Mouse (Mus musculus) embryonic stem cell, embryonic (primary cell): ENCODE results near the gene Car1.
"Not testable (repeated sequence)": the region's sequence is repeated elsewhere in the genome, so short reads cannot be mapped to it uniquely, and the experiment has no call there.

ENCODE experiments used
- CTCF ChIA-PET, 4 experiments: fragments of 300-600 bp in 2 of 4; fragments of 350-600 bp in 2 of 4; sonication (Branson Sonifier 250); formaldehyde crosslinking; loops; one replicate each; lab custom pipeline; 2022; ENCODE audit warnings: inconsistent platforms in 2 of 4; lab: Charles Lee
- POLR2A ChIA-PET, 4 experiments: fragments of 300-600 bp in 2 of 4; fragments of 350-600 bp in 2 of 4; sonication (Branson Sonifier 250); formaldehyde crosslinking; loops; one replicate each; lab custom pipeline; 2022; ENCODE audit warnings: antibody characterized with exemption in 4 of 4, inconsistent platforms in 1 of 4; lab: Charles Lee

The Car1 gene

DNA sequence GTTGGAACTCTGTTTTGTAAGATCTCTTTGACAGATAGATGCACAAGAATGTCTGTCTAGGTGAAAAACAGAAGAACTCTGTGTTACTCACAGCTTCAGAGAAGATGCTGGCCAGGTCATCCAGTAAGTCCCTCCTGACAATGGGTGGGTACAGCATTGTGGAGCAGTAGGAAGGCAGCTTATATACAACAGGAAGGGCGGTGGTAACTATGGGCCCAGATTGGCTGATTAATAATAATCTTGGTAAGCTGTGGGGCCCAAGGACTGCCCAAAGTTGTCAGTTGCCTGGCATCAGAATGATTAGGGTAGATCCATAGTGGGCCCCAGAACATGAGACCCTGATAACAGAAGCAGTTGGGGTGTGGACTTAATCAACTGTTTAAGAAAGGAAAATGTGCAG is at the start of gene Car1:
Gene Car1, minus strand, starts transcription at position 158 of the 400 bp plus-strand sequence.
- CTCF ChIA-PET: no interaction called here
- POLR2A ChIA-PET: no interaction called here

DNA sequence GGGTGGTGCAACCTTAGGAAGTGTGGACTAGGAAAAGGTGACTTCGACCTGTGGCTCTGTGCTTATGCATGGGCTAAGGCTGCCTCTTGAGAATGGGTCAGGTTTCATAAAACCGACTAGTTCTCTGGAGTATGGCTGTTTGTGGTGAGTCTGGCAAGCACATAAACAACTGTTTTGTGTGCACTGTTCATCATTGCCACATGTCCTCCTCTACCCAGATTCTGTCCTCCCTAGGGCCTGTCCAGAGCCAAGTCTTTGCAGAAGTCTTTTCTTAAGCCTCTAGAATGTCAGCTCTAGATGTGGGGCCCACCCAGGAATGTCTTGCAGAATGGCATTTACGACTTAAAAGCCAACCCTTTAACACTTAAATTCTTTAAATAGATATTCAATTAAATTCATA is 49.7 kb upstream of the Car1 start:
- POLR2A ChIA-PET: no interaction called here
- CTCF ChIA-PET: no interaction called here

DNA sequence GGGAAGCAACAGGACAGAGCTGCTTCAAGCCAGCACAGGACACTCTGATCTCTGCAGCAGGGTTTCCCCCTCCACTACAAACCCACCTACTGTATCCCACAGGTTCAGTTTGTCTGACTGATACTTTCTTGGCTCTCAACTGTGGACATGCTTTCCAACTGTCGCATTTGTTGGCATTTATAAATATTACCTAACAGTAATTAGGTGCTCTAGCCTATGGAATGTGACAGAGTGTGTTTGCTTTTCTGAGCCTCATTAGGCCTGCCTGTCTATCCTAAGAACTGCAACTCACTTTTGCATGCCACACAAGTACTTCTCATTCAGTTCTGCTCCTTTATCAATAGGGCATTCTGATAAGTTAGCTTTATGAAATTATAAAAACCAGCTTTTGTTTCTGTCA is 46.3 kb upstream of the Car1 start:
- POLR2A ChIA-PET: no interaction called here
- CTCF ChIA-PET: no interaction called here

DNA sequence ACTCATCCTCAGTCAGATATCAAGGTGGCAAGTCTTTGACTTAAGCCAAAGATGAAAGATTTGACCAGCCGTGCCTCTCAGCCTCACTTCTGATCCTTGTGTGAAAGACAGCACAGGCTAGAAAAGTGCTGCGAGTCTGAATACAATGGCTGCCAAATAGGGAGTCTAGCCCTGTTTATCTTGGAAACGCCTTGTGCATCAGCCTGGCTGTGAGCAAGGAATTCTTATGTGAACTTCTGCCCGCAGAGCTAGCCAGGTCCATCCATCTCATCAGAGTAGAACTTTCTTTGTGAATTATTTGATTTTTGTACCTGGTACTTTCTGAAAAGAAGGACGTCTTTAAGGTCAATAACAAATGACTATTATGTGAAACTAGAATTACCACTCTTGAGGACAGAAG is 45.8 kb upstream of the Car1 start:
- POLR2A ChIA-PET: no interaction called here
- CTCF ChIA-PET: no interaction called here

DNA sequence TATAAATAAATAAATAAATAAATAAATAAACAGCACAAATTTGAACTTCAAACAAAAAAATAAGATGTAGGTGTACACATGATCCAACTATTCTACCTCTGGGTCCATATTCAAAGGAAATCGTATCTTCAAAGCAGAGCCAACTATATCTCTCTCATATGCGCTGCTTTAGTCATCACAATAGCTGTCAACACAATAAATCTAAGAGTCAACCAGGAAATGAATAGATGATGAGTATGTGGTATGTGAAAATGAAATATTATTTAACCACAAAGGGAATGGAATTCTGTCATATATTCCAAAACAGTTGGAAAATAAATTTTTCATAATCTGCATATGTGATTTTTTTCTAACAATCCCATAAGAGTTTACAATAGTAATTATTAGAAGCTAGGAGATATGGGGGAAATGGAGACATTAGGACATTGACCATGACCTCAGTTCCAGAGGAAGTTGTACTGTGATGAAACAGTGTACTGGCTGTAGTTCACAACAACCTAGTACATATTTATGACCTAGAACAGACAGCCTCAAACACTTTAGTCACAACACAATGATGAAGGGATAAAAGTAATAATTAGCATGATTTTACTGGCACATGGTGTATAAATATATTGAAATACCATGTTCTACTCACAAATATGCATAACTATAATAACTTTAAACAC is 40.6 kb upstream of the Car1 start:
- ChIA-PET CTCF (no interaction called here), POLR2A (no interaction called here)

DNA sequence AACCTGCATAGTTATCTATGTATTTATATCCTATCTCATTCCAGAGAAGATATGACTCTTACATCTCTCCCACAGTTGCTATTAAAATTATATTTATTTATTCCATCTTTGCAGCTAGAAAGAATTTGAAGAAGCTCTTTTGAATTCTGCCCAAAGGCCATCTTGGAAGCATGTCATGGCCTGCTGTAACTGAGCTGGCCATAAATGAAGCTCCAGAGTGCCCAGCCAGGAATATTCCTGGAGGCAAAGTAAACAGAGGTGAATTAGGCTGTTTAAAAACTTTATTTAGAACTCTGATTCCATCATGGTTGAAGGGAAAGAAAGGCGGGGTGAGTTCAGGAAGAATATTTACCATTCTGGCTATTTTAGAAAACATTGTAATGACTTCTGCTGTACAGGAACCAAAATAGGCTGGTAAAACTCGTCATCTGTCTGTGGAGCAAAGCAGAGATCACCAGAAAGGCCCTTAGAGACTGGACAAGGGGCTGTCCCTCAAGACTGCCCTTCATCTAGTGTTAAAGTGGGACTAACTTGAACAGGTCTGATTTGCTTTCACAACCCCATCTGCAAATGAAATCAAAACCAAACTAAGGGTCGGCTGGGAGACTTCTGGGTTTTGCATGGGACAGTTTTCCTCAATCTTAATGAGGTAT is 31.4 kb upstream of the Car1 start:
- POLR2A ChIA-PET: no interaction called here
- CTCF ChIA-PET: no interaction called here

DNA sequence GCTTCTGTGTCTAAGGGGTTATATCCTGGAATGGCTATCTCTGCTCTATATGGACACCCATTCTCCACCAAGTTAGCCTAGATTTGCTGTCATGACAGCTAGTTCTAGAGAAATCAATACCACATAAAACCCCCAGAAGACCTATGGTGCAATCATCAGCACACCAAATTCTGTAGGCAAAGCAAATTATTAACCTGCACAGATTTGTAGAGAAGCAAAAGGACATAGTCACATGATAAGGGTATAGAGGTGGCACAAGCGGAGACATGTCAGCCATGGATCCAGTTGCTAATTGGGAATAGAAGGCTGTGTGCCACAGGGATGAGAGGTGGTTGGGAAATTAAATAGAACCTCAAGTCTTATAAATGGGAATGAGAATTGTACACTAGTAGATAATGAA is 30.8 kb upstream of the Car1 start:
- POLR2A ChIA-PET: no interaction called here
- CTCF ChIA-PET: no interaction called here

DNA sequence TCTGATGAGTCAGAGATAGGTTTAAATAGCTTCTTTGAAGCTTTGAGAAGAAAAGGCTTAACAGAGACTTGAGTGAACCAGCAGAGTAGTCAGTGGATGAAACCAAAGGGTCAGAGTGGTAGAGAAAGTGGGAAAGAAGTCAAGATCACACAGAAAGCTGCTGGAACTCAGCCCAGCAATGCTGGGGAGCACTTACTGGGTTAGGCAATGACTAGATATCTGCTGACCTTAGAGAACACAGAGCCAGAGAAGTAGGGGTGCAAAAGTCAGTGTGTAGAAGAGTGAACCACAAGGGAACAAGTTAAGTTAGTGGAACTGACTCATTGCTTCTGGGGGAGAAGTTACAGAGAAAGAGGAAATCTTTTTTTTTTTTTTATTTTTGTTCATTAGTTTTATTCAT is 24.6 kb upstream of the Car1 start:
- CTCF ChIA-PET: interaction anchor here in 1 of 4 experiments (0.6 kb wide), 1 partner anchor 352 kb away, joined by 3 read pairs; no protein-coding TSS in a partner anchor
- POLR2A ChIA-PET: no interaction called here

DNA sequence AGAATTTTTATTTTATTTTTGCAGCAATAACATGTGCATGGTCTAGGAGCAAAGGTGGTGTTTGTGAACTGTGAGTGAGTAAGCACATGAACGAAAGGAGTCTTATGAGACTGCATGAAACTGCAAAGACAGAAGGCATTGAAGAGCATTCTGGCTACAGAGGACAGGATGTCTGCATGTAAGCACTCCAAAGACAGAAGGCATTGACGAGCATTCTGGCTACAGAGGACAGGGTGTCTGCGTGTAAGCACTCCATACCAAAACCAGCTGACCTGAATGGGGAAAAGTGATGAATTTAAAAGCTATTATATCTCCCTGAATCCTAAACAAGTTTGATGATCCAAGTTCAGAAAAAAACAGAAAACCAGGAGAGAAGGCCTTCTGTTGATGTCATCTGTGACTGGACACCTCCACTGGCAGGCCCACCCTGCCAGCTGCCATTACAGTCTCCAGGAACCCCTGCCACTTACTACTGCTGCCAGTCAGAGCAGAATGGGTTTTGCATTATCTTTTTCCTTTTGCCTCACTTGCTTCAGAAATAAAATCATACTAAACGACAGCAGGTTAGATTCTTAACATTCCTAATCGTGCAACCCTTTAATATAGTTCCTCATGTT is 23.2 kb upstream of the Car1 start:
- POLR2A ChIA-PET: no interaction called here
- CTCF ChIA-PET: interaction anchor here in 1 of 4 experiments (0.7 kb wide), 1 partner anchor 1193 kb away, joined by 3 read pairs; no protein-coding TSS in a partner anchor

DNA sequence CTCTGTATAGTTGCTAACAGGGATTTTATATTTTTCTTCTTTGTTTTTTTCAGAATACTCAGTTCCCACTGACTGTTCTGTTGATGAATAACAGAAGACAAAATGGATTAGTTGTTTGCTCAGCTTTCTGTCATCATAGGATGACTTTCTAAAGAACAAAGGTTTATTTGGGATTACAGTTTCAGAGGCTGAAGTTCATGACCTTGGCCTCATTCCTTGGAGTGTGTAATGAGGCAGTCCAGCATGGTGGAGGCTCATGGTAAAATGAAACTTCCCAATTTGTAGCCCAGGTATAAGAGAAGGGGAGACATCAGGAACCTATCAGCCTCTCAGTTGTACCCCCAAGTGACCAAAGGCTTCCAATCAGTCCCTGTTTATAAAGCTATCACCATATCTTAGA is 20.7 kb upstream of the Car1 start:
- ChIA-PET POLR2A (no interaction called here), CTCF (no interaction called here)

DNA sequence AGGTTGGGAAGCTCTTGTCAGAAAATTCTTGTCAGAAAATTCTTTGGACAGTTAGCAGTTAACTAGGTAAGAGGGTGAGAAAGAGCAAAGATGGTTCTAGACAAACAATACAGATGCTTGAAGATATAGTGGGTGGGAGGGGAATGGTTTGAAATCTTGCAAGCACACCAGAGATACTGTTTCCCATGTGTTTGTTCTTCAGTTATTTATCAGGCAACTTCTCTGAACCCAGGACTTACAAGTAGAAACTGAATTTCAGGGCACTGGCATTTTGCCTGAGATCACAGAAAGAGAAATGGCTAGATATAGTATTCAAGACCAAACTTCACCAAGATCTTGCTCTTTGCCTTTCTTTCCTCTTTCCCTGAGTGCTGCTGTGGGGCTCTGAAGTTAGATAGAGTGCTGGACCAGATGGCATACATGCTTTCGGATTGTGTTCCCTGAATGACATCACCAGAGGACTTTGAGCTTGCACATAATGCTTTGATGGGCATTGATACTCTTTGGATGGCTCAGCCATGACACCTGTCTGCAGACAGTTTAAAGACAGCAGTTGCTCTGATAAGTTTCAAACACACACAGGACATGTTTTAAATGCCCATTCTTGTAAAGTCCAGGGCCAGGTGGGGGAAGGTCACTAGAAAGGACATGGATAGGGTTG is 11.8 kb upstream of the Car1 start:
- ChIA-PET CTCF (no interaction called here), POLR2A (no interaction called here)

DNA sequence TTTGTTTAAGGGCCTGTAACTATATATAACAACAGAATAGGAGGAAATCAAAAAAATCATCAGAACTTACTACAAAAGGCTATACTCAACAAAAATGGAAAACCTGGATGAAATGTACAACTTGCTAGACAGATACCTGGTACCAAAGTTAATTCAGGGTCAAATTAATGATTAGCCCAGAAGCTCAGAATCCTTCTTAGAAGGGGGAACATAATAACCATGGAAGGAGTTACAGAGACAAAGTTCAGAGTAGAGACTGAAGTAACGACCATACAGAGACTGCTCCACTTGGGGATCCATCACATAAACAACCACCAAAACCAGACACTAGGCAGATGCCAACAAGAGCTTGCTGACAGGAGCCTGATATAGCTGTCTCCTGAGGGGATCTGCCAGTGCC is 7.2 kb upstream of the Car1 start:
- POLR2A ChIA-PET: interaction anchor here in 1 of 4 experiments (0.6 kb wide), 1 partner anchor 908 kb away, joined by 5 read pairs; no protein-coding TSS in a partner anchor
- CTCF ChIA-PET: not testable (repeated sequence)

DNA sequence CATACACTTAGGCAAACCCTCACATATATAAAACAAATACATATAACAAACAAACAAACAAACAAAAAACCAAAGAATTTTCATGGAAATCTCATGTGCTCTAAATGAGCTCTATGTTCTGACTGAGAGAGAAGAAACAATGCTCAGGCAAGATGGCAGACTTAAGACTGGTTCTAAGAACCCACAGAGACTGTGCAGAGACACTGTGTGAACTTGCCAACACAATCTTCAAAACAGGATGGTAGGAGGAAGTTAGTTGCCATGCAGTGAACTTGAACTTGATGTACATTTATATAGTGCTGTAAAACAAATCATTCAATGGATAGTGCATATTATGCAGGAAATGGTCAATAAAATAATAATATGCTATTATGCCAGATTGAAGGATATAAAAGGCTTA is 1.5 kb downstream of the Car1 start:
- ChIA-PET CTCF (no interaction called here), POLR2A (no interaction called here)

DNA sequence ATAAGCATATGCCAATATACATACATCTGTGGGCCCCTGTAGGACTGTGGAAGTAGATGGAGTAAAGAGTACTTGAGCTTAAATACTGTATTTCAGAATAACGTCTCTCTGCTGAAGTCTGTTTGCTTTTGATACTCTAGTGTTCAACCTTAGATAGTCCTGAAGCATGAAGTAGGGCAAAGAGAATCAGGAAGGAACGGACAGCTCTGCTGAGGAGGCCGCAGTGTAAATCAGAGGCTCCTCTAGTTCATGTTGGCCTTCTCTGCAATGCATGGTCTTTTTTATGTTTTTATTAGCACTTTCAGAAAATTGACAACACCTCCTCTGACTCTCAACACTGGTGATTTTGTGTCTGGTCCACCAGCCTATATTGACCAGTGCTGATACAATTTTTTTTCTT is 2.2 kb downstream of the Car1 start:
- POLR2A ChIA-PET: no interaction called here
- CTCF ChIA-PET: no interaction called here

DNA sequence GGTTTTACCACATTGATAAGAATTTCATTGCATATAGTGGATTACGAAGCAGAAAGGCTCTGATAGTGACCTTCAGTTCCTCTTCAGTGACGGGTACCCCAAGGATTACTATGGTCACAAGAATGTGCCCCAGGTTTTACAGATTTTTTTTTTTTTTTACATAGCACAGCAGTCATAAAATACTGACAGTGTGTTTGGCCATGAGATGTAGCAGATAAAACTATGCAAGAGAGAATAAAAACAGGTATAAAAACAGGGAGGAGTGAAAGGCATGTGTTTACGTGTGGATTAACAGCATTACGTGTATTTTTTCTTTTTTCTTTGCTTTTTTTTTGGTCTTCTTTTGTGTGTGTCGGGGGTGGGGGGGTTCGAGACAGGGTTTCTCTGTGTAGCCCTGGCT is 3.3 kb downstream of the Car1 start:
- ChIA-PET CTCF (no interaction called here), POLR2A (no interaction called here)

DNA sequence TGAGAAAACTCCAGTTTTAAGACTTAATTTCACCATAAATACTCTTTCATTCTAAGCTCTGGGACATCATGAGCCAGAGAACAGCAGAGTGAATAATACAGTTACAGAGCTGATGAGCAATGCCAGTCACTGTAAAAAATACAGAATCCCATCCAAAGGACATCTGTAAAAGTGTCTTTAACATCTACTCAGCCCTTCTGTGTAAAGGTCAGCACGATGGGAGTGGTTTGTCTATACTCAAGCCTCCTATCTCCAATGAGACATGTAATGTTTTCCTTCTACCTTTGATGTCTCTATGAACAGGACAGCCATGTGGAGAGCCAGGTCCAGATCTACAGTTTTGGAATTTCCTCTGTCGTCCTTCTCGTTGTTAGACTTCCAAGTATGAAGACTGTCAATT is 11.1 kb downstream of the Car1 start:
- CTCF ChIA-PET: no interaction called here
- POLR2A ChIA-PET: no interaction called here

DNA sequence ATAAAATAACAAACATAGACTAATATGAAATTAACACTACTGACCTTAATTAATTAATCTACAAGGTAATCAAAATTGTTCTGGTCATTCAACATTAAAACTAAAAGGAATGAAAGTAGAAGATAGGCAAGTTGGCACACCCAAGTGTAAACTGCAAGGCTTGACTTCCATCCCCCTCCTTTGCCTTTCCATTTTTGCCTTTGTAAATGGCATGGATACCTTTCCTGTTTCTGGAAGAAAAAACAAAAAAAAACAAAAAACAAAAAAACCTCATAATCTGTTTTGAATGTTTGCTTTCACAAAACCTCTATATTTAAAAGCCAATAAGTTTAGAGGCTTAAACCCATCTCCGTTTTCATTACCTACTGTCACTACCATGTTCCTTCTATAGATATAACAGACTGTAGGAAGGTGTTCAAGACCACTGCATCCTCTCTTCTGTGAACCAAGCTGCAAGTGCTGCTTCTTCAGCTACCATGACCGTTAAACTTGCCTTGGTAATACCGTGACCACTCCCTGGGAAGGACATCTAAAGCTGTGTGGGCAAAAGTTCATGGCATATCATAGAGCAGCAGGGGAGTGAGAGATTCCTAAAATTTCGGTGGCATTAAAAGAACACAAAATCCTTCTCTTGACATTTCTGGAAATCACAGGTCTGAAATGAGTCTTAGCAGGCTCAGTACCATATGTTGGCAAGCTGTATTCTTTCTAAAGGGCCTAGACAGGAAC is 12.7 kb downstream of the Car1 start:
- ChIA-PET POLR2A (interaction anchor here in 1 of 4 experiments (1.0 to 1.2 kb wide), 2 partner anchors 8 to 18 kb away, joined by 3 to 4 read pairs; no protein-coding TSS in a partner anchor), CTCF (no interaction called here)

DNA sequence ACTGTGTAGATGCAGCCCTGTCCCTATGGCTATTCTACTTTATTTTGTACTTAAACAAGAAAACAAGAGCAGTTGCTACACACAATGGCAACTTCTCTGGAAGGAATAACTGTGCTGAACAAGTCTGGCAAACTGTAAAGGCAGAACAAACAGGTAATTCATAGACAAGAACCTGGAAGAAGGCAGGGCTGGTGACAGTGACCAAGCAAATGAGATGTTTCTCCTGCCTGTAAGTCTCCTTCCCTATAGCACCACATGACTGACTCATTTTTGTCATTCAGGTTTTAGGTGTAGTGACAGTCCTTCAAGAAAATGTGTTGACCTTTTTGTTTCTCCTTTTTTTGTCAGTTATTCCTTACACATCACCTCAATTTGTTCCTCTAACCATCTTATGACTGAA is 16.1 kb downstream of the Car1 start:
- ChIA-PET CTCF (no interaction called here), POLR2A (no interaction called here)

DNA sequence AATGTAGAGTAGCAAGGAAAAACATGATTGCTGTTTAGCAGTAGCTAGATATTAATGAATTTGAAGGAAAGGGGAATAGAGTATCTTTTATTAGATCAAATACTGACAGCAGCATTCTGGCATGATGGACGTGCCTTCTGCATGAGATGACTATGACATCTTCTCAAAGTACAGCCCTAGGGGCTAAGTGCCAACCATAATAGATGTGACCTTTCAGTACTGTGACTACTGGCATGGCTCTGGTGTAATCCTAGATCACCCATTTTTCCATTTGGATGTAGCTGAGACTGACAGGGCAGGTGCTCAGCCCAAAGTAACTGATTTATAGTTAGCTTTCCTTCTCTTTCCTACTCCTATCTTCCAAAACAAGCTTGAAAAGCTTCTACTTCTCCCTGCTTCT is 20.6 kb downstream of the Car1 start:
- ChIA-PET POLR2A (interaction anchor here in 1 of 4 experiments (1.0 kb wide), 1 partner anchor 8 kb away, joined by 3 read pairs; no protein-coding TSS in a partner anchor), CTCF (no interaction called here)
